10 mouse cellular contexts compared by ENCODE assay signal in genomic region chrX:136761103-136762074, GRCm38 (mm10). TPM values are rescaled to one million over a fixed set of nuclear protein-coding genes. Genes with fewer than 3 reads are reported as not detected.
DNase-seq lines count a peak whose midpoint lies in the region; ATAC-seq and TF ChIP-seq lines count a peak whose summit lies in the region.
"Had no signal": no experiment of that assay in that cellular context is flagged by ENCODE, and none has a peak within 500 bp of the region (broad histone marks: within the 10 kb centered on the region; RNA-seq: fewer than 3 reads in every experiment).

No protein-coding gene starts in this region.

- H3K9ac ChIP-seq in kidney, postnatal 0 days (ENCODE audit: low read depth, low read length): no peak overlapping the region
- no peak overlapping the region for H3K9ac ChIP-seq in kidney, embryonic 15.5 days
- H3K9ac ChIP-seq in hindbrain, embryonic 13.5 days: no peak overlapping the region
- H3K9ac ChIP-seq: embryonic facial prominence, embryonic 15.5 days; liver, embryonic 15.5 days had no signal

- no peak; the same call in 1 of the 2 replicates for ATAC-seq in kidney, postnatal 0 days (replicated peaks; ENCODE audit: low FRiP score, low read depth)
- no peak for ATAC-seq in kidney, embryonic 15.5 days (replicated peaks; ENCODE audit: low FRiP score)
- ATAC-seq in CD4-positive, CD25-positive, alpha-beta regulatory T cell, adult 4 months: peak; percentile 77
- ATAC-seq in hindbrain, embryonic 13.5 days (ENCODE audit: low FRiP score): peak; percentile 54; the same call in 1 of the 2 replicates

- WGBS in kidney, postnatal 0 days: 74% methylated on average over 11 of the region's 11 CpGs
- 78% methylated on average over 11 of the region's 11 CpGs for WGBS in kidney, embryonic 15.5 days
- WGBS in hindbrain, embryonic 13.5 days: 75% methylated on average over 11 of the region's 11 CpGs

- no peak overlapping the region for H3K4me2 ChIP-seq in kidney, postnatal 0 days (ENCODE audit: low read length)
- H3K4me2 ChIP-seq in kidney, embryonic 15.5 days: no peak overlapping the region
- H3K4me2 ChIP-seq in hindbrain, embryonic 13.5 days: no peak overlapping the region
- H3K4me2 ChIP-seq: embryonic facial prominence, embryonic 15.5 days; liver, embryonic 15.5 days had no signal

- H3K4me1 ChIP-seq in kidney, postnatal 0 days (replicated peaks; ENCODE audit: insufficient read depth, low read length): no peaks in the 10 kb centered on the region
- H3K4me1 ChIP-seq in kidney, embryonic 15.5 days: no peaks in the 10 kb centered on the region
- H3K4me1 ChIP-seq in hindbrain, embryonic 13.5 days (replicated peaks): no peaks in the 10 kb centered on the region
- H3K4me1 ChIP-seq: embryonic facial prominence, embryonic 15.5 days; liver, embryonic 15.5 days had no signal

- no peaks in the 10 kb centered on the region for H3K27me3 ChIP-seq in kidney, postnatal 0 days (ENCODE audit: insufficient read depth, low read length)
- 0 out of 2 replicates have a peak, but pooled peaks cover 1% of the 10 kb centered on the region for H3K27me3 ChIP-seq in kidney, embryonic 15.5 days
- H3K27me3 ChIP-seq in hindbrain, embryonic 13.5 days: no peaks in the 10 kb centered on the region
- H3K27me3 ChIP-seq: embryonic facial prominence, embryonic 15.5 days; liver, embryonic 15.5 days had no signal

- DNase-seq in kidney, postnatal 0 days (ENCODE audit: low spot score): peak; percentile 63
- DNase-seq in T-cell, adult 2 months (ENCODE audit: low spot score): peak; percentile 4
- no peak for DNase-seq in urinary bladder, postnatal 10 days (ENCODE audit: low spot score)
- DNase-seq in layer of hippocampus, adult 11-12 months (ENCODE audit: low spot score): no peak
- no peak for DNase-seq in frontal cortex, postnatal 10 days (ENCODE audit: low spot score in 2 of 2)

- H3K9me3 ChIP-seq in kidney, postnatal 0 days (replicated peaks; ENCODE audit: low read length): no peaks in the 10 kb centered on the region
- no peaks in the 10 kb centered on the region for H3K9me3 ChIP-seq in kidney, embryonic 15.5 days (replicated peaks)
- H3K9me3 ChIP-seq in hindbrain, embryonic 13.5 days: no peaks in the 10 kb centered on the region
- H3K9me3 ChIP-seq: embryonic facial prominence, embryonic 15.5 days; liver, embryonic 15.5 days had no signal

- H3K27ac ChIP-seq in kidney, postnatal 0 days: no peak overlapping the region
- H3K27ac ChIP-seq in kidney, embryonic 15.5 days: no peak overlapping the region
- H3K27ac ChIP-seq in hindbrain, embryonic 13.5 days: 0 out of 2 replicates have a peak overlapping the region, but pooled peaks have one; percentile 3
- H3K27ac ChIP-seq: embryonic facial prominence, embryonic 15.5 days; liver, embryonic 15.5 days had no signal

- no peak overlapping the region for H3K4me3 ChIP-seq in kidney, postnatal 0 days (replicated peaks; ENCODE audit: low read depth, low read length)
- no peak overlapping the region for H3K4me3 ChIP-seq in kidney, embryonic 15.5 days (replicated peaks)
- H3K4me3 ChIP-seq in hindbrain, embryonic 13.5 days: no peak overlapping the region
- H3K4me3 ChIP-seq: embryonic facial prominence, embryonic 15.5 days; liver, embryonic 15.5 days had no signal

- H3K36me3 ChIP-seq in kidney, postnatal 0 days (ENCODE audit: insufficient read depth, low read length): no peaks in the 10 kb centered on the region
- H3K36me3 ChIP-seq in kidney, embryonic 15.5 days: 0 out of 2 replicates have a peak, but pooled peaks cover 9% of the 10 kb centered on the region
- H3K36me3 ChIP-seq in hindbrain, embryonic 13.5 days: no peaks in the 10 kb centered on the region; the same call in 1 of the 2 replicates
- H3K36me3 ChIP-seq: embryonic facial prominence, embryonic 15.5 days; liver, embryonic 15.5 days had no signal

- peak; percentile 57 for TF ChIP-seq CTCF in kidney, postnatal 0 days (IDR thresholded peaks at IDR 0.05; ENCODE audit: low read depth)

RNA-seq across cellular contexts. Expression of gene Morf4l2, which starts 17.9 kb away (rescaled TPM):
- 478 and 504 TPM in 2 replicates for polyA plus RNA-seq in kidney, postnatal 0 days (2015; fragmentation: Nextera tagmentation; extraction: Ambion mirVana)
- polyA plus RNA-seq in kidney, embryonic 15.5 days (2015; fragmentation: Nextera tagmentation; extraction: Ambion mirVana): 557 and 568 TPM in 2 replicates
- polyA plus RNA-seq in CD4-positive, CD25-positive, alpha-beta regulatory T cell, adult 4 months (2017; shearing (Covaris generic)): 10 to 100 TPM; 77.2 to 78.0 TPM
- polyA plus RNA-seq in hindbrain, embryonic 13.5 days (2015; fragmentation: Nextera tagmentation; extraction: Ambion mirVana): 540 and 559 TPM in 2 replicates

RNA-seq across cellular contexts. Expression of gene Glra4, which starts 18.6 kb away (rescaled TPM):
- not detected in 2 replicates for polyA plus RNA-seq in kidney, postnatal 0 days (2015; fragmentation: Nextera tagmentation; extraction: Ambion mirVana)
- polyA plus RNA-seq in kidney, embryonic 15.5 days (2015; fragmentation: Nextera tagmentation; extraction: Ambion mirVana): 0.09 TPM in 1 of 2 replicates, not detected in the other
- not detected for polyA plus RNA-seq in CD4-positive, CD25-positive, alpha-beta regulatory T cell, adult 4 months (2017; shearing (Covaris generic))
- not detected in 2 replicates for polyA plus RNA-seq in hindbrain, embryonic 13.5 days (2015; fragmentation: Nextera tagmentation; extraction: Ambion mirVana)
- polyA plus RNA-seq: liver, embryonic 15.5 days had no signal

RNA-seq across cellular contexts. Expression of gene Tceal1, which starts 53.6 kb away (rescaled TPM):
- 13.4 and 17.1 TPM in 2 replicates for polyA plus RNA-seq in kidney, postnatal 0 days (2015; fragmentation: Nextera tagmentation; extraction: Ambion mirVana)
- 10.4 and 11.8 TPM in 2 replicates for polyA plus RNA-seq in kidney, embryonic 15.5 days (2015; fragmentation: Nextera tagmentation; extraction: Ambion mirVana)
- polyA plus RNA-seq in CD4-positive, CD25-positive, alpha-beta regulatory T cell, adult 4 months (2017; shearing (Covaris generic)): not detected
- polyA plus RNA-seq in hindbrain, embryonic 13.5 days (2015; fragmentation: Nextera tagmentation; extraction: Ambion mirVana): 19.6 and 21.7 TPM in 2 replicates

Comparison
In these comparisons a context has a peak if more than half of its experiments do, and no peak if none do; other contexts are left out.
1. ATAC-seq: peak in CD4-positive, CD25-positive, alpha-beta regulatory T cell, adult 4 months (single experiment) and hindbrain, embryonic 13.5 days (single experiment); none in kidney, postnatal 0 days (single experiment) and kidney, embryonic 15.5 days (single experiment).
2. DNase-seq: peak in kidney, postnatal 0 days (single experiment) and T-cell, adult 2 months (single experiment); none in urinary bladder, postnatal 10 days (single experiment), layer of hippocampus, adult 11-12 months (single experiment) and frontal cortex, postnatal 10 days (0 of 2).
3. RNA of gene Tceal1, which starts 53.6 kb away (polyA plus RNA-seq): 19.6 to 21.7 TPM in hindbrain, embryonic 13.5 days, 13.4 to 17.1 TPM in kidney, postnatal 0 days and 10.4 to 11.8 TPM in kidney, embryonic 15.5 days; not detected in CD4-positive, CD25-positive, alpha-beta regulatory T cell, adult 4 months; every median in the first group is over 10 times any median in the second.